Mouse (Mus musculus) lung, embryonic 14.5 days (tissue): ENCODE measurements at regions not wholly inside any gene's neighbourhood (a gene's known extent, or its start where the extent isn't known, plus 50 kb on each side); places are given as distances from the start of the nearest gene placed in this dataset.
"Not testable (repeated sequence)": the region's sequence is repeated elsewhere in the genome, so short reads cannot be mapped to it uniquely, and the experiment has no call there.

Source experiments
- ATAC-seq: fragments of 200-750 bp; cut with Nextera tagmentation; 2 replicates; pipeline ENCODE4 v1.8.0; 2017; ENCODE audit warnings: mild to moderate bottlenecking, moderate TSS enrichment, moderate library complexity; ENCODE audit not compliant: insufficient read depth
- DNase-seq: peaks from one replicate; pipeline ENCODE4 v3.0.0-alpha.2; 2015
- H3K27ac ChIP-seq: fragments of 300-500 bp; sonication (generic); 2 replicates; pipeline ENCODE4 v1.5.1; 2014; ENCODE audit warnings: low read depth, mild to moderate bottlenecking, moderate library complexity
- H3K27me3 ChIP-seq: fragments of 300-500 bp; sonication (generic); 2 replicates; pipeline ENCODE4 v1.6.1; 2014; ENCODE audit warnings: low read length, control low read depth; ENCODE audit not compliant: insufficient read depth
- H3K36me3 ChIP-seq: fragments of 300-500 bp; sonication (generic); 2 replicates; pipeline ENCODE4 v1.6.1; 2014; ENCODE audit warnings: control low read depth; ENCODE audit not compliant: insufficient read depth
- H3K4me1 ChIP-seq: fragments of 300-500 bp; sonication (generic); 2 replicates; pipeline ENCODE4 v1.6.1; 2014; ENCODE audit warnings: antibody characterized with exemption, control low read depth; ENCODE audit not compliant: insufficient read depth
- H3K4me2 ChIP-seq: fragments of 300-500 bp; sonication (generic); 2 replicates; pipeline ENCODE4 v1.6.1; 2014; ENCODE audit warnings: mild to moderate bottlenecking
- H3K4me3 ChIP-seq: fragments of 300-500 bp; sonication (generic); 2 replicates; pipeline ENCODE4 v1.5.1; 2014; ENCODE audit warnings: low read depth, low read length
- H3K9ac ChIP-seq: fragments of 300-500 bp; sonication (generic); 2 replicates; pipeline ENCODE4 v1.6.1; 2014
- H3K9me3 ChIP-seq: fragments of 300-500 bp; sonication (generic); 2 replicates; pipeline ENCODE4 v1.6.1; 2016; ENCODE audit warnings: low read depth, low read length, control low read depth
- CTCF ChIP-seq: IDR thresholded peaks from 2 replicates; pipeline ENCODE4 v1.5.1; 2016; ENCODE audit warnings: antibody characterized with exemption, low read depth
- WGBS: fragments of 180-500 bp; shearing (Covaris S2); extraction: QIAGEN DNeasy Blood & Tissue Kit; methylation state at CpG from one replicate; pipeline ENCODE4 v1.1.7; 2014; 5-methylcytosine and 5-hydroxymethylcytosine counted together

GRCm38 (mm10) chr6:7767631-7768030, 74.6 kb upstream of the Asns start:
- DNase-seq (no peak), ATAC-seq (no peak)
- no peaks in the 10 kb centered on the region for H3K36me3 ChIP-seq
- no peak overlapping the region for H3K9ac ChIP-seq
- H3K27me3 ChIP-seq = no peaks in the 10 kb centered on the region
- H3K27ac ChIP-seq = no peak overlapping the region
- no peaks in the 10 kb centered on the region for H3K4me1 ChIP-seq
- no peaks in the 10 kb centered on the region for H3K9me3 ChIP-seq
- no peak for TF ChIP-seq CTCF
- no peak overlapping the region for H3K4me3 ChIP-seq
- H3K4me2 ChIP-seq = no peak overlapping the region
- WGBS = 81% methylated on average over 4 of the region's 4 CpGs

- no peak for TF ChIP-seq CTCF
- Histone ChIP-seq H3K4me1 (no peaks in the 10 kb centered on the region), H3K36me3 (no peaks in the 10 kb centered on the region), H3K9me3 (no peaks in the 10 kb centered on the region), H3K27me3 (no peaks in the 10 kb centered on the region), H3K9ac (no peak overlapping the region), H3K4me2 (no peak overlapping the region), H3K27ac (no peak overlapping the region), H3K4me3 (no peak overlapping the region)
- DNase-seq (no peak), ATAC-seq (no peak)
- 64% methylated on average over 5 of the region's 5 CpGs for WGBS
Measured at GRCm38 (mm10) chr6:7759385-7759784, 66.3 kb upstream of the Asns start.

GRCm38 (mm10) chr6:7753895-7754294, 60.8 kb upstream of the Asns start:
- H3K9ac ChIP-seq = no peak overlapping the region
- no peak overlapping the region for H3K4me2 ChIP-seq
- no peaks in the 10 kb centered on the region for H3K27me3 ChIP-seq
- no peak overlapping the region for H3K4me3 ChIP-seq
- H3K27ac ChIP-seq = no peak overlapping the region
- no peak for DNase-seq
- no peak for TF ChIP-seq CTCF
- no peaks in the 10 kb centered on the region for H3K4me1 ChIP-seq
- H3K9me3 ChIP-seq = no peaks in the 10 kb centered on the region
- 78% methylated on average over 2 of the region's 2 CpGs for WGBS
- no peak for ATAC-seq
- no peaks in the 10 kb centered on the region for H3K36me3 ChIP-seq

GRCm38 (mm10) chr6:7752885-7753611, 60.0 kb upstream of the Asns start:
- 33% methylated on average over 5 of the region's 5 CpGs for WGBS
- no peak overlapping the region for H3K27ac ChIP-seq
- no peak overlapping the region for H3K4me3 ChIP-seq
- H3K4me1 ChIP-seq = no peaks in the 10 kb centered on the region
- H3K9me3 ChIP-seq = no peaks in the 10 kb centered on the region
- H3K27me3 ChIP-seq = no peaks in the 10 kb centered on the region
- ATAC-seq (no peak), DNase-seq (no peak)
- TF ChIP-seq CTCF = no peak
- no peaks in the 10 kb centered on the region for H3K36me3 ChIP-seq
- no peak overlapping the region for H3K4me2 ChIP-seq
- no peak overlapping the region for H3K9ac ChIP-seq

GRCm38 (mm10) chr6:7748536-7748935, 55.5 kb upstream of the Asns start:
- H3K9me3 ChIP-seq = no peaks in the 10 kb centered on the region

GRCm38 (mm10) chr6:7744257-7744656, 51.2 kb upstream of the Asns start:
- not testable (repeated sequence) for DNase-seq

More at GRCm38 (mm10) chr6:7748536-7748935, 55.5 kb upstream of the Asns start:
- 76% methylated on average over 3 of the region's 3 CpGs for WGBS
- Histone ChIP-seq H3K27ac (no peak overlapping the region), H3K4me2 (no peak overlapping the region), H3K4me3 (no peak overlapping the region), H3K4me1 (no peaks in the 10 kb centered on the region), H3K36me3 (no peaks in the 10 kb centered on the region), H3K9ac (no peak overlapping the region), H3K27me3 (no peaks in the 10 kb centered on the region)
- no peak for TF ChIP-seq CTCF
- no peak for DNase-seq
- ATAC-seq = no peak

More at GRCm38 (mm10) chr6:7744257-7744656, 51.2 kb upstream of the Asns start:
- not testable (repeated sequence) for ATAC-seq, H3K27me3 ChIP-seq, H3K4me1 ChIP-seq, H3K36me3 ChIP-seq, H3K27ac ChIP-seq, H3K9me3 ChIP-seq, H3K4me2 ChIP-seq, H3K4me3 ChIP-seq, H3K9ac ChIP-seq
- WGBS = 85% methylated on average over 4 of the region's 4 CpGs
